Mouse (Mus musculus): ENCODE results near the gene Alpk3. TPM values are rescaled to one million over a fixed set of nuclear protein-coding genes. Genes with fewer than 3 reads are reported as not detected.
A peak's percentile ranks its signal among the peaks of the same experiment; 100 is the strongest.

Alpk3 gene
- 0.16 and 0.33 TPM in 2 replicates for polyA plus RNA-seq (2014; fragmentation: Nextera tagmentation; extraction: Ambion mirVana)

GRCm38 (mm10) chr7:81057471-81057870 lies at the start of gene Alpk3:
TSS of gene Alpk3 (plus strand) at chr7:81057600.
- 5% methylated on average over 27 of the region's 27 CpGs for WGBS
- DNase-seq (ENCODE audit: low spot score) (no peak), ATAC-seq (replicated peaks; ENCODE audit: low FRiP score) (peak; percentile 69)
- Histone ChIP-seq H3K9me3 (ENCODE audit: control insufficient read depth, low read length) (no peaks in the 10 kb centered on the region), H3K4me3 (ENCODE audit: low read depth, low read length) (peak within 1 kb of the TSS; percentile 20), H3K27ac (ENCODE audit: low read depth, low read length) (peak within 1 kb of the TSS; percentile 55), H3K4me2 (peak within 1 kb of the TSS; percentile 65), H3K9ac (ENCODE audit: low read depth, low read length) (peak within 1 kb of the TSS; percentile 54), H3K36me3 (ENCODE audit: control insufficient read depth, insufficient read depth, low read length) (no peaks in the 10 kb centered on the region), H3K4me1 (replicated peaks; ENCODE audit: control insufficient read depth, insufficient read depth, low read length) (peaks cover 31% of the 10 kb centered on the region), H3K27me3 (replicated peaks; ENCODE audit: control insufficient read depth, insufficient read depth, low read length) (no peaks in the 10 kb centered on the region)

GRCm38 (mm10) chr7:81008285-81008684 lies 49.1 kb upstream of the Alpk3 start:
- peaks cover 30% of the 10 kb centered on the region for H3K4me1 ChIP-seq (replicated peaks; ENCODE audit: control insufficient read depth, insufficient read depth, low read length)
- no peak overlapping the region for H3K4me3 ChIP-seq (ENCODE audit: low read depth, low read length)
- H3K4me2 ChIP-seq, result no peak overlapping the region
- DNase-seq (ENCODE audit: low spot score), result no peak
- no peak overlapping the region for H3K27ac ChIP-seq (ENCODE audit: low read depth, low read length)
- 81% methylated on average over 3 of the region's 3 CpGs for WGBS
- H3K9me3 ChIP-seq (ENCODE audit: control insufficient read depth, low read length), result no peaks in the 10 kb centered on the region
- no peak overlapping the region for H3K9ac ChIP-seq (ENCODE audit: low read depth, low read length)
- peaks cover 10% of the 10 kb centered on the region for H3K36me3 ChIP-seq (ENCODE audit: control insufficient read depth, insufficient read depth, low read length)
- no peak for ATAC-seq (replicated peaks; ENCODE audit: low FRiP score)
- no peaks in the 10 kb centered on the region for H3K27me3 ChIP-seq (replicated peaks; ENCODE audit: control insufficient read depth, insufficient read depth, low read length)

- Histone ChIP-seq H3K27me3 (replicated peaks; ENCODE audit: control insufficient read depth, insufficient read depth, low read length) (no peaks in the 10 kb centered on the region), H3K9ac (ENCODE audit: low read depth, low read length) (no peak overlapping the region), H3K27ac (ENCODE audit: low read depth, low read length) (no peak overlapping the region), H3K4me2 (no peak overlapping the region), H3K9me3 (ENCODE audit: control insufficient read depth, low read length) (no peaks in the 10 kb centered on the region), H3K4me3 (ENCODE audit: low read depth, low read length) (no peak overlapping the region), H3K36me3 (ENCODE audit: control insufficient read depth, insufficient read depth, low read length) (peaks cover 10% of the 10 kb centered on the region), H3K4me1 (replicated peaks; ENCODE audit: control insufficient read depth, insufficient read depth, low read length) (peaks cover 4% of the 10 kb centered on the region; the same call in 1 of the 2 replicates)
- ATAC-seq (replicated peaks; ENCODE audit: low FRiP score), result no peak
- 94% methylated on average over 3 of the region's 3 CpGs for WGBS
- DNase-seq (ENCODE audit: low spot score), result no peak
Measured at GRCm38 (mm10) chr7:81011576-81011975, 45.8 kb upstream of the Alpk3 start.

GRCm38 (mm10) chr7:81020307-81020706 lies 37.1 kb upstream of the Alpk3 start:
- Histone ChIP-seq H3K36me3 (ENCODE audit: control insufficient read depth, insufficient read depth, low read length) (peaks cover 25% of the 10 kb centered on the region), H3K27me3 (replicated peaks; ENCODE audit: control insufficient read depth, insufficient read depth, low read length) (no peaks in the 10 kb centered on the region), H3K4me3 (ENCODE audit: low read depth, low read length) (no peak overlapping the region), H3K4me2 (no peak overlapping the region), H3K9me3 (ENCODE audit: control insufficient read depth, low read length) (no peaks in the 10 kb centered on the region), H3K27ac (ENCODE audit: low read depth, low read length) (no peak overlapping the region), H3K4me1 (replicated peaks; ENCODE audit: control insufficient read depth, insufficient read depth, low read length) (peaks cover 12% of the 10 kb centered on the region), H3K9ac (ENCODE audit: low read depth, low read length) (no peak overlapping the region)
- WGBS, result 86% methylated on average over 11 of the region's 11 CpGs
- ATAC-seq (replicated peaks; ENCODE audit: low FRiP score), result no peak
- no peak for DNase-seq (ENCODE audit: low spot score)

DNA sequence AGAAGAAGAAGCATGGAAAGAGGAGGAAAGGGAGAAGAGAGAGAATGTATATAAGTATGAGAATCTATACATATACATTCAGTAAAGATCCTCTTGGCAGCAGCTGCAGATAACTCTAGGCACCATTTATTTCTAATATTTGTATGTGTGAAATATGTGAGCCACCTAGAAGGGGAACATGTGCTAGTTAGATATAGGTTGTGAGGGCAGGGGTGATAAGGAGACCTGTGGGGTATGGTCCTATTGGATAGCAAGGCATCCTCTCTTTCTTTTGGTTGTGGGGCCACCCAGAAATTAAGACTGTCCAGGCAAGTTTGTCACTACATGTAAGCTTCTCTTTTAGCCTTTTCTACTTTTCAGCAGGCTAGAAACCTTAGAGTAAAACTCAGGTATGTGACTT lies 34.7 kb upstream of the Alpk3 start:
- Histone ChIP-seq H3K4me2 (peak overlapping the region; percentile 39), H3K27me3 (replicated peaks; ENCODE audit: control insufficient read depth, insufficient read depth, low read length) (no peaks in the 10 kb centered on the region), H3K4me1 (replicated peaks; ENCODE audit: control insufficient read depth, insufficient read depth, low read length) (peaks cover 12% of the 10 kb centered on the region), H3K4me3 (ENCODE audit: low read depth, low read length) (no peak overlapping the region), H3K9me3 (ENCODE audit: control insufficient read depth, low read length) (no peaks in the 10 kb centered on the region), H3K36me3 (ENCODE audit: control insufficient read depth, insufficient read depth, low read length) (peaks cover 43% of the 10 kb centered on the region), H3K27ac (ENCODE audit: low read depth, low read length) (0 out of 2 replicates have a peak overlapping the region, but pooled peaks have one; percentile 35), H3K9ac (ENCODE audit: low read depth, low read length) (no peak overlapping the region)
- ATAC-seq (replicated peaks; ENCODE audit: low FRiP score), result peak; percentile 91
- no peak for DNase-seq (ENCODE audit: low spot score)

- 85% methylated on average over 5 of the region's 5 CpGs for WGBS
- ATAC-seq (replicated peaks; ENCODE audit: low FRiP score), result no peak
- Histone ChIP-seq H3K36me3 (ENCODE audit: control insufficient read depth, insufficient read depth, low read length) (peaks cover 51% of the 10 kb centered on the region), H3K27ac (ENCODE audit: low read depth, low read length) (no peak overlapping the region), H3K27me3 (replicated peaks; ENCODE audit: control insufficient read depth, insufficient read depth, low read length) (no peaks in the 10 kb centered on the region), H3K9ac (ENCODE audit: low read depth, low read length) (no peak overlapping the region), H3K4me1 (replicated peaks; ENCODE audit: control insufficient read depth, insufficient read depth, low read length) (peaks cover 12% of the 10 kb centered on the region), H3K4me2 (no peak overlapping the region), H3K9me3 (ENCODE audit: control insufficient read depth, low read length) (no peaks in the 10 kb centered on the region), H3K4me3 (ENCODE audit: low read depth, low read length) (no peak overlapping the region)
- DNase-seq (ENCODE audit: low spot score), result no peak
Measured at GRCm38 (mm10) chr7:81024118-81024517, 33.3 kb upstream of the Alpk3 start.

GRCm38 (mm10) chr7:81024651-81025050 lies 32.7 kb upstream of the Alpk3 start:
- Histone ChIP-seq H3K4me2 (no peak overlapping the region), H3K36me3 (ENCODE audit: control insufficient read depth, insufficient read depth, low read length) (peaks cover 55% of the 10 kb centered on the region), H3K27ac (ENCODE audit: low read depth, low read length) (no peak overlapping the region), H3K4me1 (replicated peaks; ENCODE audit: control insufficient read depth, insufficient read depth, low read length) (peaks cover 12% of the 10 kb centered on the region), H3K9me3 (ENCODE audit: control insufficient read depth, low read length) (no peaks in the 10 kb centered on the region), H3K9ac (ENCODE audit: low read depth, low read length) (no peak overlapping the region), H3K27me3 (replicated peaks; ENCODE audit: control insufficient read depth, insufficient read depth, low read length) (no peaks in the 10 kb centered on the region), H3K4me3 (ENCODE audit: low read depth, low read length) (no peak overlapping the region)
- ATAC-seq (replicated peaks; ENCODE audit: low FRiP score), result no peak
- 93% methylated on average over 9 of the region's 9 CpGs for WGBS
- DNase-seq (ENCODE audit: low spot score), result no peak

GRCm38 (mm10) chr7:81025751-81026150 lies 31.6 kb upstream of the Alpk3 start:
- no peak overlapping the region for H3K4me2 ChIP-seq
- H3K9ac ChIP-seq (ENCODE audit: low read depth, low read length), result no peak overlapping the region
- no peak overlapping the region for H3K27ac ChIP-seq (ENCODE audit: low read depth, low read length)
- peaks cover 63% of the 10 kb centered on the region for H3K36me3 ChIP-seq (ENCODE audit: control insufficient read depth, insufficient read depth, low read length)
- H3K27me3 ChIP-seq (replicated peaks; ENCODE audit: control insufficient read depth, insufficient read depth, low read length), result no peaks in the 10 kb centered on the region
- no peak for DNase-seq (ENCODE audit: low spot score)
- peaks cover 12% of the 10 kb centered on the region for H3K4me1 ChIP-seq (replicated peaks; ENCODE audit: control insufficient read depth, insufficient read depth, low read length)
- WGBS, result 95% methylated on average over 2 of the region's 2 CpGs
- no peaks in the 10 kb centered on the region for H3K9me3 ChIP-seq (ENCODE audit: control insufficient read depth, low read length)
- H3K4me3 ChIP-seq (ENCODE audit: low read depth, low read length), result no peak overlapping the region
- ATAC-seq (replicated peaks; ENCODE audit: low FRiP score), result no peak

DNA sequence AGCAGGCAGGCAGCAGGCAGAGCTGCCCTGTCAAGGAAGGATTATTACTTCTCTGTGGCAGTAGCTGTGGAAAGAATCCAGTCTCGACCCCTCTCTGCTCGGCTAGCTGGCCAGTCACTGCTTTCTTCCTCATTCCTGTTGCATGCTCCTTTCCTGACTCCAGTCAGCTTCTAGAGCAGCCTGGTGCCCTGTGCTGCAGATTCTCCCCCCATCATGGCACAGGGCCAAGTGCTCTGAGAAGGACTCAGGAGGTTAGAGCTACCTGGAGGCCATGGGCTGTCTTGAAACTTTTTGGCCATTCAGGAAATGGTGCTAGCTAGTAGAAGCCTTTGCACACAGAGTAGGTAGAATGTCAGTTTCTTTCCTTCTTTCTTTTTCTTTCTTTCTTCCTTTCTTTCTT lies 17.7 kb upstream of the Alpk3 start:
- no peak overlapping the region for H3K4me3 ChIP-seq (ENCODE audit: low read depth, low read length)
- no peak for ATAC-seq (replicated peaks; ENCODE audit: low FRiP score)
- WGBS, result 72% methylated on average over 2 of the region's 2 CpGs
- H3K27ac ChIP-seq (ENCODE audit: low read depth, low read length), result no peak overlapping the region
- no peak for DNase-seq (ENCODE audit: low spot score)
- no peak overlapping the region for H3K9ac ChIP-seq (ENCODE audit: low read depth, low read length)
- no peaks in the 10 kb centered on the region for H3K4me1 ChIP-seq (replicated peaks; ENCODE audit: control insufficient read depth, insufficient read depth, low read length)
- no peaks in the 10 kb centered on the region for H3K9me3 ChIP-seq (ENCODE audit: control insufficient read depth, low read length)
- H3K27me3 ChIP-seq (replicated peaks; ENCODE audit: control insufficient read depth, insufficient read depth, low read length), result no peaks in the 10 kb centered on the region
- no peak overlapping the region for H3K4me2 ChIP-seq
- peaks cover 60% of the 10 kb centered on the region for H3K36me3 ChIP-seq (ENCODE audit: control insufficient read depth, insufficient read depth, low read length)

Data from liver, embryonic 11.5 days (tissue).